Comparison of ENCODE assay signal across 14 mouse cellular contexts in genomic region chr7:83056101-83056935, GRCm38 (mm10).
A peak's percentile ranks its signal among the peaks of the same experiment; 100 is the strongest.
DNase-seq lines count a peak whose midpoint lies in the region; ATAC-seq and TF ChIP-seq lines count a peak whose summit lies in the region.
"Had no signal": no experiment of that assay in that cellular context is flagged by ENCODE, and none has a peak within 500 bp of the region (broad histone marks: within the 10 kb centered on the region; RNA-seq: fewer than 3 reads in every experiment).

No protein-coding gene starts in this region.

- H3K4me2 ChIP-seq in forebrain, embryonic 13.5 days: no peak overlapping the region
- H3K4me2 ChIP-seq in forebrain, embryonic 11.5 days (ENCODE audit: low read depth, low read length, severe bottlenecking): no peak overlapping the region
- no peak overlapping the region for H3K4me2 ChIP-seq in limb, embryonic 14.5 days (replicated peaks; ENCODE audit: low read depth, low read length, severe bottlenecking)
- H3K4me2 ChIP-seq: liver, embryonic 15.5 days; midbrain, embryonic 12.5 days had no signal

- no peak overlapping the region for H3K27ac ChIP-seq in forebrain, embryonic 13.5 days
- H3K27ac ChIP-seq in forebrain, embryonic 11.5 days (ENCODE audit: low read depth, low read length): no peak overlapping the region
- H3K27ac ChIP-seq in limb, embryonic 14.5 days (replicated peaks; ENCODE audit: low read depth, low read length): no peak overlapping the region; the same call in 1 of the 2 replicates
- H3K27ac ChIP-seq in limb, embryonic 10.5 days: no peak overlapping the region; the same call in 1 of the 2 replicates
- H3K27ac ChIP-seq: liver, embryonic 15.5 days; midbrain, embryonic 12.5 days had no signal

- H3K9me3 ChIP-seq in forebrain, embryonic 13.5 days (replicated peaks): no peaks in the 10 kb centered on the region
- H3K9me3 ChIP-seq in forebrain, embryonic 11.5 days (ENCODE audit: control insufficient read depth, low read length): no peaks in the 10 kb centered on the region
- no peaks in the 10 kb centered on the region for H3K9me3 ChIP-seq in limb, embryonic 14.5 days (ENCODE audit: control insufficient read depth, low read length)
- no peaks in the 10 kb centered on the region for H3K9me3 ChIP-seq in limb, embryonic 10.5 days (replicated peaks)
- H3K9me3 ChIP-seq: liver, embryonic 15.5 days; midbrain, embryonic 12.5 days had no signal

- ATAC-seq in forebrain, embryonic 13.5 days: 0 out of 2 replicates have a peak, but pooled peaks have one; percentile 13
- no peak for ATAC-seq in forebrain, embryonic 11.5 days (replicated peaks; ENCODE audit: low FRiP score)
- ATAC-seq in limb, embryonic 14.5 days (ENCODE audit: low FRiP score, low read depth): no peak
- ATAC-seq: intestine, postnatal 0 days had no signal

- no peak overlapping the region for H3K4me3 ChIP-seq in forebrain, embryonic 13.5 days
- no peak overlapping the region for H3K4me3 ChIP-seq in forebrain, embryonic 11.5 days (ENCODE audit: low read depth, low read length)
- no peak overlapping the region for H3K4me3 ChIP-seq in limb, embryonic 14.5 days (replicated peaks; ENCODE audit: low read length)
- H3K4me3 ChIP-seq in limb, embryonic 10.5 days: no peak overlapping the region
- H3K4me3 ChIP-seq: liver, embryonic 15.5 days; midbrain, embryonic 12.5 days had no signal

- peaks cover 4% of the 10 kb centered on the region; the same call in 1 of the 2 replicates for H3K4me1 ChIP-seq in forebrain, embryonic 13.5 days
- H3K4me1 ChIP-seq in forebrain, embryonic 11.5 days (replicated peaks; ENCODE audit: control insufficient read depth, insufficient read depth, low read length): no peaks in the 10 kb centered on the region
- peaks cover 11% of the 10 kb centered on the region for H3K4me1 ChIP-seq in limb, embryonic 14.5 days (ENCODE audit: control insufficient read depth, insufficient read depth, low read length)
- H3K4me1 ChIP-seq in limb, embryonic 10.5 days: peaks cover 25% of the 10 kb centered on the region
- H3K4me1 ChIP-seq: liver, embryonic 15.5 days had no signal

- H3K36me3 ChIP-seq in forebrain, embryonic 13.5 days (ENCODE audit: poor library complexity, severe bottlenecking): no peaks in the 10 kb centered on the region
- H3K36me3 ChIP-seq in forebrain, embryonic 11.5 days (ENCODE audit: control insufficient read depth, insufficient read depth, low read length): no peaks in the 10 kb centered on the region
- no peaks in the 10 kb centered on the region for H3K36me3 ChIP-seq in limb, embryonic 14.5 days (ENCODE audit: control insufficient read depth, insufficient read depth, low read length)
- no peaks in the 10 kb centered on the region for H3K36me3 ChIP-seq in limb, embryonic 10.5 days
- H3K36me3 ChIP-seq: liver, embryonic 15.5 days; midbrain, embryonic 12.5 days had no signal

- TF ChIP-seq POLR2A in limb, embryonic 14.5 days (IDR thresholded peaks at IDR 0.05; ENCODE audit: borderline replicate concordance, extremely low read depth, insufficient read depth, insufficient read length): no peak

- H3K9ac ChIP-seq in forebrain, embryonic 13.5 days: no peak overlapping the region
- no peak overlapping the region for H3K9ac ChIP-seq in forebrain, embryonic 11.5 days (ENCODE audit: low read length)
- no peak overlapping the region for H3K9ac ChIP-seq in limb, embryonic 14.5 days (ENCODE audit: low read depth, low read length, severe bottlenecking)
- H3K9ac ChIP-seq: liver, embryonic 15.5 days; midbrain, embryonic 12.5 days had no signal

- H3K27me3 ChIP-seq in forebrain, embryonic 13.5 days: no peaks in the 10 kb centered on the region
- no peaks in the 10 kb centered on the region for H3K27me3 ChIP-seq in forebrain, embryonic 11.5 days (ENCODE audit: control insufficient read depth, insufficient read depth, low read length)
- no peaks in the 10 kb centered on the region for H3K27me3 ChIP-seq in limb, embryonic 14.5 days (ENCODE audit: control insufficient read depth, insufficient read depth, low read length)
- H3K27me3 ChIP-seq in limb, embryonic 10.5 days (ENCODE audit: low read depth, poor library complexity, severe bottlenecking): no peaks in the 10 kb centered on the region
- H3K27me3 ChIP-seq: liver, embryonic 15.5 days; midbrain, embryonic 12.5 days had no signal

- DNase-seq in forebrain, embryonic 11.5 days (ENCODE audit: low spot score): no peak
- peak; percentile 57 for DNase-seq in limb, embryonic 14.5 days (ENCODE audit: low spot score)
- DNase-seq in limb, embryonic 10.5 days (ENCODE audit: low spot score): no peak
- DNase-seq in frontal cortex, adult 2 months (ENCODE audit: extremely low spot score in 1 of 2, low spot score in 1 of 2): peak; percentile 31 to 51
- DNase-seq in right cerebral cortex, postnatal 14 days: peak; percentile 26
- no peak for DNase-seq in T-cell, adult 2 months (ENCODE audit: low spot score)
- no peak for DNase-seq in thymus, postnatal 0 days (ENCODE audit: low spot score)
- DNase-seq: cerebellum, postnatal 25 days; heart, postnatal 4 days; thymus, postnatal 4 days had no signal

- WGBS in forebrain, embryonic 13.5 days: 86% methylated on average over 13 of the region's 13 CpGs
- 92% methylated on average over 13 of the region's 13 CpGs for WGBS in forebrain, embryonic 11.5 days
- WGBS in limb, embryonic 14.5 days: 71% methylated on average over 13 of the region's 13 CpGs
- 89% methylated on average over 13 of the region's 13 CpGs for WGBS in limb, embryonic 10.5 days

Comparison
In these comparisons a context has a peak if more than half of its experiments do, and no peak if none do; other contexts are left out.
1. DNase-seq: peak in limb, embryonic 14.5 days (single experiment), frontal cortex, adult 2 months (2 of 2) and right cerebral cortex, postnatal 14 days (single experiment); none in forebrain, embryonic 11.5 days (single experiment), limb, embryonic 10.5 days (single experiment), T-cell, adult 2 months (single experiment) and thymus, postnatal 0 days (single experiment).